Mouse (Mus musculus) splenic B cell, adult 2 months (primary cell): Measurements from ENCODE around the gene Tmem203.

Experiments
- DNase-seq: peaks from one replicate; pipeline ENCODE4 v3.0.0-alpha.2; 2011; ENCODE audit warnings: low read depth, low spot score
- H3K27me3 ChIP-seq: 2 replicates; pipeline ENCODE4 v1.6.1; 2012; ENCODE audit warnings: mild to moderate bottlenecking, low read length, moderate library complexity, mixed read lengths; ENCODE audit not compliant: control insufficient read depth, poor library complexity, insufficient read depth, severe bottlenecking
- H3K36me3 ChIP-seq: 2 replicates; pipeline ENCODE4 v1.6.1; 2012; ENCODE audit warnings: mild to moderate bottlenecking, low read length, moderate library complexity, mixed read lengths; ENCODE audit not compliant: control insufficient read depth, poor library complexity, insufficient read depth, severe bottlenecking

The Tmem203 gene

DNA sequence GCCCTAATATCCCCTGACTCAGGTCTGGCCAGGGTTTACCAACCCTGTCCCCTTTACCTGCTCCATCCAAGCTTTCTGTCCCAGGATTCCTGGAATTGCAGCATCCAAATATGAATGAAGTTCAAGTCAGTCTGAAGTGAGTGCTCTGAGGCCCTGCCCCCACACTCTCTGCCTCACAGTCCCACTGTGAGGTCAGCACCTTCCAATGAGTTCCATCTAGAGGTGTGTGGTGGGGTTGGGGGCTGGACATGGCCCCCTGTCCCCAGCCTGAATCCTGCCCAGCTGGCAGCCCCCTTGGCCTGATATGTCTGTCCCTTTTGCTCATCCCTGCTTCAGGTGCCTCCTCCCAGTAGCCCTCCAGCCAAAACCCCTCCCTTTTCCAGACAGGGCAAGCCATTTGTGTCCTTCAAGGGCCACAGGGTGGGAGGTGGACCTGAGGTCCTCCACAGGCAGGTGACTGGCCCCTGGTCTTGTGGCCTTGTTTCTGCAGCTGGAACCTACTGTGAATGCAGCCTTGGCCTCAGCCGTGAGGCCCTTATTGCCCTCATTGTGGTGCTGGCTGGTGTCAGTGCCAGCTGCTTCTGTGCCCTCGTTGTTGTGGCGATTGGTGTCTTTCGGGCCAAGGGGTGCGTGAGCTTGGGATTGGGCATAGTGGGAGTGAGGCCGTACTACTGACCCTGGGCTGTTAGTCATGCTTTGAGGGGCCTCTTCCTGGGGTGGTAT lies 32.8 kb downstream of the Tmem203 start, which contains the start of gene Tmem210:
Gene Tmem210, plus strand, starts transcription at position 219 of the 723 bp plus-strand sequence.
- Histone ChIP-seq H3K27me3 (no peaks in the 10 kb centered on the region), H3K36me3 (peaks cover 4% of the 10 kb centered on the region)
- no peak for DNase-seq

DNA sequence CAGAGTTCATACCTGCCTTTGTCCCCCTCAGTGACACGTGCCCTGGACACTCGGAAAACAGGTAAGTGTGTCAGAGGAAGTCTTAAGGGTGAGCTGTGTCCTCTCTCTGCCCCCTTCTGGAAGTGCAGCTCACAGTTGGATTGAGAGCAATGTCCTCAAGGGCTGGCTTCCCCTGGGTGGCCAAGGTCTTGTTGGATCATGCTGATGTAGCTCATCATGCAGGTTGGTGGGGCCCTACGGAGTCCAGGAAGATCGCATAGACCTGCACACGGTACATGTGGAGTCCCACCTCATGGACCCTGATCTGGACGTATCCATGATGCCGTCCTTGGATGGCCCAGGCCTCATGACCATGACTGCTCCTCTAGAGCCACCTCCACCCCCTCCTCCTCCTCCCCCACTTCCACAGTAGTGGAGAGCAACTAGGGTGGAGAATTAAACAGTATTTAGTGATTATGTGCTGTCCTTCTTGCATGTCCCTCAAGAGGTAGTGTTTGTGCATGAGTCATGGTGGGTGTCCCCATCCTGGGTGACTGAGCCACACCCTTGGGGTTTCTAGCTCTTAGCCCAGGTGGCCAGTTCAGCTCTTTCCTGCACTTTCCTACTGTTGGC lies 33.6 kb downstream of the Tmem203 start:
- no peak for DNase-seq
- H3K27me3 ChIP-seq: no peaks in the 10 kb centered on the region
- H3K36me3 ChIP-seq: peaks cover 4% of the 10 kb centered on the region

DNA sequence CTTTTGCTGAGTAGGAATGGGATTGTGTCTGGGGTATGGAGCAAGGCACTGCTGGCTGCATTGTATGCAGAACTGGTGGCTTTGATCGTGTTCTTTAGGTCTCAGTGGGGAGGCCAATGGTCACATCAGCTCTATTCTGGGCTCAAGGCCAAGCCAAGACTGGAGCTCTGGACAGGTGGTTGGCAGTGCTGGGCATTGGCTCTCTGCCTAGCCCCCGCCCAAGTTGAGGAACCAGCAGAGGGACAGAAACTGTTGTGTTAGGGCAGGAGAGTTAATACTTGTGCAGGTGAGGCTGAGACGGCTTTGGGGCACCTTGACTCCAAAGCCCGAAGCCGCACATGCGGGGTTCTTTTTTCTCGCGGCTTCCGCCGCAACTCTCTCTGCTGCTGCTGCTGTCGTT lies 34.4 kb downstream of the Tmem203 start, which contains the start of gene Lrrc26:
Gene Lrrc26, plus strand, starts transcription at position 265 of the 400 bp plus-strand sequence.
- no peaks in the 10 kb centered on the region for H3K27me3 ChIP-seq
- DNase-seq: no peak
- H3K36me3 ChIP-seq: peaks cover 4% of the 10 kb centered on the region

DNA sequence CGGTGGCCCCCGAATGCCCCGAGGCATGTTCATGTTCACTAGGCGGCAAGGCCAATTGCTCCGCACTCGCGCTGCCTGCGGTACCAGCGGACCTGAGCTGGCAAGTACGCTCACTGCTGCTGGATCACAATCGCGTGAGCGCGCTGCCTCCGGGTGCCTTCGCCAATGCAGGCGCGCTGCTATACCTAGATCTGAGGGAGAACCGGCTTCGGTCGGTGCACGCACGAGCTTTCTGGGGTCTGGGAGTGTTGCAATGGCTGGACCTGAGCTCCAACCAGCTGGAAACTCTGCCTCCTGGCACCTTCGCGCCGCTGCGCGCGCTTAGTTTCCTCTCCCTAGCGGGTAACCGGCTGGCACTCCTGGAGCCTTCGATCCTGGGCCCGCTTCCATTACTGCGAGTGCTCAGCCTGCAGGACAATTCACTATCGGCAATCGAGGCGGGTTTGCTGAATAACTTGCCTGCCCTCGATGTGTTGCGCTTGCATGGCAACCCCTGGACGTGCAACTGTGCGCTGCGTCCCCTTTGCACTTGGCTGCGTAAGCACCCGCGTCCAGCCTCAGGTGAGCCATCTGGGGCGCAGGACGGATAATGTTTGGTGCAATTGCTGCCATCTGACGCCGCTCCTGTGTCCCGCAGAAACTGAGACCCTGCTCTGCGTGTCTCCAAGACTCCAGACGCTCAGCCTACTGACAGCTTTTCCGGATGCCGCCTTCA lies 35.0 kb downstream of the Tmem203 start:
- peaks cover 2% of the 10 kb centered on the region; the same call in 1 of the 2 replicates for H3K36me3 ChIP-seq
- H3K27me3 ChIP-seq: no peaks in the 10 kb centered on the region
- no peak for DNase-seq

DNA sequence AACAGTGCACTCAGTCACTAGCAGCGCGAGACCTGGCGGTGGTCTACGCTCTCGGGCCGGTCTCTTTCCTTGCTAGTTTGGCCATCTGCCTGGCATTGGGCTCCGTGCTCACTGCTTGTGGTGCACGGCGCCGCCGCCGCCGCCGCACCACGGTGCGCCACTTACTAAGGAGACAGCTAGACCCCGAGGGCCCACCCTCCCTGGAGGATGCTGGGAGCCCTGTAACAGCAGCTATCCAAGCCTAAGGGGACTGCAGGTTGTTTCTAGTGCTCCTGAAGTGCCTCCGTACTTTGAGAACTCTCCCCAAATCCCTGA lies 35.5 kb downstream of the Tmem203 start:
- no peak for DNase-seq
- Histone ChIP-seq H3K27me3 (no peaks in the 10 kb centered on the region), H3K36me3 (no peaks in the 10 kb centered on the region; the same call in 1 of the 2 replicates)

DNA sequence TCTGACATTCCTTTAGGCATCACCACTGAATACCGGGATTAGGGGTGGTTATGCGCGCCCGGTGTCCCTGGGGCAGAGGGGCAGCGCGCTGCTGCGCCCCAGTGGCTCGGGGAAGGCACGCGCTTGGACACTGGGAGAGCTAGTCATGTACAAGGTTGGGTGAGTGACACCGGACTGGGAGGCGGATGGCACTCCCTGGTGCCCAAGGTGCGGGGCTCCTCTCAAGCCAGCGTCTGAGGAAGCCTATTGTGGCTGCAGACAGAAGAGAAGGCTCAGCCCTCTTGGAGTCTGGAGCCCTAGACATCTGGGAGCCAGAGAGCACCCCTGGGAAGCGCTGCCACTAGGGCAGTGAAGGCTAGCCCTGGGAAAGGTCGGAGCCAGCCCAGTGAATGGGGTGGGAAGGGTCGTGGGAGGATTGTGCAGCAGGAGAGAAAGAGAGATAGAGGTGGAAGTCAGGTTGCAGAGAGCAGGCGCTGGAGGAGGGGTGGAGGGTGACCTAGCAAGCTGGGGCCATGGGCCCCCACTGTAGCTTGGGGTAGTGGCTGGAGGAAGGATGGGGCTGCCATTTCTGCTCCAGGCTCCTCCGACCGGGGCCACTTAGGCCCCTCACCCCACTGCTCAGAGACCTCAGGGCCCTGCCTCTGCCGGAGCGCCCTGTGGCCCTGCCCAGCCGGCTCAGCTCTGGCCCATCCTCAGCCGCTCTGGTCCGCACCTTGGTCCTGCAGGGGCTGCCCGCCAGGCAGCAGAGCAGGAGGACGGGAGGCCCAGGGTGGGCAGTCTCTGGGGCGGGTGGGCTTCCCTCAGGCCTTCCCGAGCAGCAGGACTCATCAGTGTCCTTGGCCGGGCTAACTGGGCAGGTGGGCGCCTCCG lies 36.2 kb downstream of the Tmem203 start:
- no peaks in the 10 kb centered on the region for H3K27me3 ChIP-seq
- H3K36me3 ChIP-seq: no peaks in the 10 kb centered on the region
- DNase-seq: no peak

DNA sequence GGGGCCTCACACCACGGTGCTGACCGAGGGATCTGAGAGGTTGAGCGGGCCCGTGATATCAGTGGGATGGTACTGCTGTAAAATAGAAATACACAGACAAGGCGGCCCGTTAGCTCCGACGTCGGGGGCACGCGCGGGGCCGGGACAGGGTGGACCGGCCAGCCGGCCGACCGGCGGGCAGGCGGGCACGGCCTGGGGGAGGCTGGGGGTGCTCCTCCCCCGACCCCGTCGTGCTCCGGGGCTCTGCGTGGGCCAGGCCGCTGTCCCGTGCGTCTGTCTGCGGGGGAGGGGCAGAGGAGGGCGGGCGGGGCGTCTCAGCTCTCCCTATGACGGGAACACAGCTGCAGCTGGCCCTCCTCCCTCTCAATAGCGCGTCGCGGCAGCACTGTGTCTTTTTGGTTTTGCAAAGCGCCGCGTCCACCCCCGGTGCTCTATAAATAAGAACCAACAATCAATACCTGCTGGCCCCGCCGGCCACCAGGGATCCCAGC lies 36.9 kb downstream of the Tmem203 start:
- Histone ChIP-seq H3K36me3 (no peaks in the 10 kb centered on the region), H3K27me3 (no peaks in the 10 kb centered on the region)
- peak; percentile 21 for DNase-seq

DNA sequence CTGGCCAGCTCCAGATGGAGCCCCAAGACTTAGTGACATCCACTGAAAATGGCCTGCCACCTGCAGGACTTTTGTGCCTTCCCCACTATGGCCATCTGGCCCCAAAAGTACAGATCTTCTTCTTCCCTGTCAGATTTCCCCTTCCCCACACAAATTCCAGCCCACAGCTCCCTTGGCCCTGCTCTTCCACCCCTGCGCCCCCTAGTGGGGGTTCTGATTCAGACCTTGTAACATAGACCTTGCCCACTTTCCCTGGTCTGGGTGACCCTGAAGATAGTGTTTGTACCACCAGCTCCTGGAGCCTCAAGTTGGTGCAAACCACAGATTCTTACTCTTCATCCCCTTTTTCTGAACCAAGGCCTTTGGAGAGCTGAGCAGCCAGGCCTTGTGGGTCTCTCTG lies 37.6 kb downstream of the Tmem203 start:
- peak; percentile 77 for DNase-seq
- no peaks in the 10 kb centered on the region for H3K36me3 ChIP-seq
- H3K27me3 ChIP-seq: no peaks in the 10 kb centered on the region

DNA sequence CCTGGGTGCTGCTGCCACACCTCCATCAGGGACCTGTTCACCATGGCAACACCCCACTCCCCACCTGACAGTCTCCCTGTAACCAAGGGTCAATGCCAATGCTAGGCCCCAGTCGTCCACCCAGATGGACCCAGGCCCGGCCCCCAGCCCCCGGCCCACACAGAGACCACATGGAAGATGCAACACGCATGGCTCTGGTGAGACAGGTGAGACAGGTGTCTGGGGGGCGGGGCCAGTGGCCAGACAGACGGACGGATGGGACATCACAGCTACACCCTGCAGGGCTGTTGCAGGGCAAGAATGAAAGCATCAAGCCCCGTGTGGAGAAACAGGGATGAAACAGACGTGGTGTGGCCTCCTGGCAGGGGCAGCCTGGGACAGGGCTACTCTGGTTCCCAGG lies 38.5 kb downstream of the Tmem203 start:
- no peak for DNase-seq
- H3K36me3 ChIP-seq: no peaks in the 10 kb centered on the region
- no peaks in the 10 kb centered on the region for H3K27me3 ChIP-seq

DNA sequence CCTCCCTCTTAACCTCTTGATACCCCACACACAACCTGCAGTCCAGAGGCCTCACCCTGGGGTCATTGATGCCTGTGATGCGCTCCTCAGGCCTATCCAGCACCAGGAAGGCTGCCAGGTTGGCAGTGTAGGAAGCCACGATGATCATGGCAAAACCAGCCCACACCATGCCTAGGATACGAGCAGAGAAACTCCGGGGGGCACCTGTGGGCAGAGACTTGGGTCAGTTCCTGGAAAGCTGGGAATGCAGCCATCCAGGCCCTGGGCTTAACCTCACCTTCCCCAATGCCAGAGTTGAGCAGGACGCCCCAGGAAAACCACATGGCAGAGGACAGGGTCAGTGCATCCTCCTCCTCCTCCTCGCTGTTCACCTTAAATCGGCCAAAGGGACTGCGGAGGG lies 41.9 kb downstream of the Tmem203 start:
- Histone ChIP-seq H3K27me3 (no peaks in the 10 kb centered on the region), H3K36me3 (no peaks in the 10 kb centered on the region)
- no peak for DNase-seq

DNA sequence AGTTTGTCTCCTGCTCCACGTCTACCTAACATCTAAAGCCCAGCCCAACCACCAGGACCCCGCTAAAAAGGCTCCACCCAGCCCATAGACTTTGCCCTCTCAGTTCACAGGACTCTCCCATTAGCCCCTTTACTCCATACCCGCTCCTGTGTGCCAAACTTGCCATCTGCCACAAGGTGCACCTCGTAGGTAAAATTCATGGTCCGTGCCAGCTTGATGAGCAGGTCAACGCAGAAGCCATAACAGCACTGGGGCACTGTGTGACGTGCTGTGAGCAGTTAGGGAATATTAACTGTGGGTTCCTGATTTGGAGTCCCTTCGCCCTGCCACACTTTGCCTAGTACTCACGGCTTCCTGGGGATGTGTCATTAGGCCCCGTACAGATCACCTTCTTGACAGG lies 42.8 kb downstream of the Tmem203 start:
- no peak for DNase-seq
- Histone ChIP-seq H3K27me3 (no peaks in the 10 kb centered on the region), H3K36me3 (no peaks in the 10 kb centered on the region)

DNA sequence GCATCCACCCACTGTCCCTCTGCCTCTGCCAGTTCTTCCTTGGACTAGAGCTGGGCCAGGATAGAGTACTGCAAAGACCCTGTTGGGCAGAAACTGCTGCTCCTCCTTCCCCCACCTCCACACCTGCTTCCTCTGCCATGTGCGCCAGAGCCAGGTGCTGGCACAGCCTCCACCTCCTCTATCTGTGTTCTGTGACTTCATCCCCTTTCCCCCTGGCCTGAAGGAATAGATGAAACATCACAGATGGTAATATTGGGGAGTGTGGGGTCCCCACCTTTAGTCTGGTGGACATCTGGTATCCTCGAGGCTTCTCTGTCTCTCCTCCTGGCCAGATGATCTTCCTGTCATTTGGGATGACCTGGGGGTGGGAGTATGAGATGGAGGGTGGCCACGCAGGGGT lies 48.2 kb downstream of the Tmem203 start:
- no peaks in the 10 kb centered on the region for H3K36me3 ChIP-seq
- no peaks in the 10 kb centered on the region for H3K27me3 ChIP-seq
- no peak for DNase-seq

DNA sequence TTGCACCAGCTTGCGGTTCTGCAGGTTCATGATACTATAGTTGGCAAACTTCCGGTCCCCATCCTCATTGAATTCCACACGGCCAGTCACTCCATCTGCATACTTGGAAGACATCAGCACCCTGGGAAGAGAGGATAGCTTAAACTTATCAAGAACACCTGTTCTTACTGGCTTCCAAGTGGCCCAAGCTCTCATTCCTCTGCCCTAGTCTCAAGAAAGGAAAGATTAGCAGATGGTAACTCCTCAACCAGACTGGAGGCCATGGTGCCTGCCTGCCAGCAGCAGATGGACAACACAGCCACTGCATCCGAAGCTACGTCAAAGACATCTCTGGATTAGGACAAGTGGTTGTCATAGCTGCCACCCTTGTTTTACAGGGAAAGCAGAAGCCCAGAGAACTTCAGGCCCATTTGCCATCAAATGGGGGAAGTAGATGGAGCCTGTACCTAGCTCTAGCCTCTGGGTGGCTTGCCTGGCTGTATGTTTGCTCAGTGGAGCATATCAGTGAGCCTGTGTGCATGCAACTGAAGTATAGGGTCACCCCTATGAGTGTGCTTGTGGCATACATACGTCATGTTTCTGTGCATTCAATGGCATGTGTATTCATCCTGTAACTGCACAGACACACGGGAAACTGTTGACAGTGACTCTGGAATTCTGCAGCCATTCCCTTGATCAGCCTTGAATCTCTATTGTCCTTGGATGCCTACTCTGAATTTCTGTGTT lies 48.9 kb downstream of the Tmem203 start:
- Histone ChIP-seq H3K36me3 (no peaks in the 10 kb centered on the region), H3K27me3 (no peaks in the 10 kb centered on the region)
- peak; percentile 33 for DNase-seq
